Comparison of ENCODE assay signal across 19 mouse cellular contexts in the genomic region with DNA sequence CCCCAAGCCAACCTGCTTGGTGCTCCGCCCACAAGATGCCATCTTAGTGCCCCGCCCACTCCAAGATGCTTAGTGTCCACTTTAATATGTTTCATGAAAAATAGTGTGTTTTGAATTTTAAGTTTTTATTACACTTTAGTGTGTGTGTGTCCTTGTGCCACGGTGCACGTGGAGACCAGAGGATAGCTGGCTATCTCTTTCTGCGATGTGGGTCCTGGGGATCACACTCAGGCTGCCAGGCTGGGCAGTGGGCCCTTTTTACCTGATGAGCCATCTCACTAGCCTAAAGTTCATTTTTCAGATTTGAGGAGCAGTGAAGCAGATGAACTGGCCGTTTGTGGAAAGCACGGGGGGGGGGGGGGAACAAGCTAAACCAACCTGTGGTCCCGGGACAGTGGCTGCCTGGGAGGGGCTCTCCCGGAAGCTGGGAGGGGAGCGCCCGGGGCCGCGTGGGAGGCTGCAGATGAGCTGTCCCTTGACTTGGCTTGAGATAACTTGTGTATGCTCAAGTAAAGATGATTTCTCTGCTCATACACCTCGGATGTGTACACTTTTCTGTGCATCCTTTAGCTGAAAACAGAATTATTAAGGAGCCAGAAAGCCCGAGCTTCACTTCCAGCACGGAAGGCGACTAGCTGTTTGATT. TPM values are rescaled to one million over a fixed set of nuclear protein-coding genes. Genes with fewer than 3 reads are reported as not detected.
DNase-seq lines count a peak whose midpoint lies in the region; ATAC-seq and TF ChIP-seq lines count a peak whose summit lies in the region.
"Had no signal": no experiment of that assay in that cellular context is flagged by ENCODE, and none has a peak within 500 bp of the region (broad histone marks: within the 10 kb centered on the region; RNA-seq: fewer than 3 reads in every experiment).

No protein-coding gene starts in this region.

- no peak overlapping the region for H3ac ChIP-seq in myocyte (ENCODE audit: control insufficient read depth, insufficient read length)

- TF ChIP-seq POLR2A in myocyte (IDR thresholded peaks at IDR 0.05; ENCODE audit: insufficient read length, low read depth), result no peak

- peaks cover 29% of the 10 kb centered on the region for H3K4me1 ChIP-seq in kidney, embryonic 14.5 days (ENCODE audit: control insufficient read depth, insufficient read depth, low read length)
- peaks cover 6% of the 10 kb centered on the region for H3K4me1 ChIP-seq in stomach, embryonic 16.5 days (ENCODE audit: control insufficient read depth, insufficient read depth, low read length)
- H3K4me1 ChIP-seq in stomach, postnatal 0 days (replicated peaks; ENCODE audit: control insufficient read depth, insufficient read depth), result no peaks in the 10 kb centered on the region; the same call in 1 of the 2 replicates
- H3K4me1 ChIP-seq: midbrain, embryonic 15.5 days had no signal

- 0 out of 2 replicates have a peak overlapping the region, but pooled peaks have one; percentile 8 for H3K4me2 ChIP-seq in kidney, embryonic 14.5 days (replicated peaks; ENCODE audit: low read depth, low read length)
- H3K4me2 ChIP-seq in stomach, embryonic 16.5 days (ENCODE audit: low read depth, low read length), result no peak overlapping the region
- H3K4me2 ChIP-seq in stomach, postnatal 0 days (replicated peaks; ENCODE audit: low read depth), result no peak overlapping the region
- H3K4me2 ChIP-seq in myocyte (ENCODE audit: low read depth), result peak overlapping the region; percentile 94
- H3K4me2 ChIP-seq: liver, embryonic 15.5 days; midbrain, embryonic 15.5 days; neural tube, embryonic 13.5 days had no signal

- no peak overlapping the region for H3K4me3 ChIP-seq in kidney, embryonic 14.5 days (ENCODE audit: low read length)
- H3K4me3 ChIP-seq in stomach, embryonic 16.5 days (replicated peaks; ENCODE audit: low read length), result no peak overlapping the region
- no peak overlapping the region for H3K4me3 ChIP-seq in stomach, postnatal 0 days (ENCODE audit: low read depth, low read length)
- no peak overlapping the region for H3K4me3 ChIP-seq in myocyte
- H3K4me3 ChIP-seq: liver, embryonic 15.5 days; midbrain, embryonic 15.5 days; neural tube, embryonic 13.5 days had no signal

- no peak for ATAC-seq in CD4-positive, CD25-positive, alpha-beta regulatory T cell, adult 4 months
- ATAC-seq in kidney, embryonic 14.5 days (ENCODE audit: low FRiP score, low TSS enrichment), result no peak
- ATAC-seq in stomach, embryonic 16.5 days (ENCODE audit: insufficient read depth, low FRiP score), result no peak
- no peak for ATAC-seq in stomach, postnatal 0 days (ENCODE audit: low FRiP score, low TSS enrichment)
- ATAC-seq: midbrain, embryonic 15.5 days had no signal

- H3K79me2 ChIP-seq in myocyte (ENCODE audit: control insufficient read depth, insufficient read depth), result no peaks in the 10 kb centered on the region

- H3K36me3 ChIP-seq in kidney, embryonic 14.5 days (ENCODE audit: control insufficient read depth, insufficient read depth, low read length), result no peaks in the 10 kb centered on the region
- H3K36me3 ChIP-seq in stomach, embryonic 16.5 days (ENCODE audit: control insufficient read depth, insufficient read depth, low read length), result no peaks in the 10 kb centered on the region
- no peaks in the 10 kb centered on the region for H3K36me3 ChIP-seq in stomach, postnatal 0 days (ENCODE audit: control insufficient read depth, insufficient read depth, low read length)
- H3K36me3 ChIP-seq in myocyte (ENCODE audit: control insufficient read depth, insufficient read depth), result no peaks in the 10 kb centered on the region
- H3K36me3 ChIP-seq: liver, embryonic 15.5 days; midbrain, embryonic 15.5 days; neural tube, embryonic 13.5 days had no signal

- H3K9me3 ChIP-seq in kidney, embryonic 14.5 days (ENCODE audit: control insufficient read depth, low read length), result 0 out of 2 replicates have a peak, but pooled peaks cover 2% of the 10 kb centered on the region
- no peaks in the 10 kb centered on the region for H3K9me3 ChIP-seq in stomach, embryonic 16.5 days (replicated peaks; ENCODE audit: control insufficient read depth, low read length)
- H3K9me3 ChIP-seq in stomach, postnatal 0 days (ENCODE audit: control insufficient read depth, low read length), result no peaks in the 10 kb centered on the region
- H3K9me3 ChIP-seq: liver, embryonic 15.5 days; midbrain, embryonic 15.5 days; neural tube, embryonic 13.5 days had no signal

- no peaks in the 10 kb centered on the region for H3K27me3 ChIP-seq in kidney, embryonic 14.5 days (ENCODE audit: control insufficient read depth, insufficient read depth, low read length)
- H3K27me3 ChIP-seq in stomach, embryonic 16.5 days (ENCODE audit: control insufficient read depth, insufficient read depth, low read length), result no peaks in the 10 kb centered on the region
- no peaks in the 10 kb centered on the region for H3K27me3 ChIP-seq in stomach, postnatal 0 days (ENCODE audit: control insufficient read depth, insufficient read depth, low read length)
- H3K27me3 ChIP-seq in myocyte (ENCODE audit: control insufficient read depth, insufficient read depth, insufficient read length), result no peaks in the 10 kb centered on the region
- H3K27me3 ChIP-seq: liver, embryonic 15.5 days; midbrain, embryonic 15.5 days; neural tube, embryonic 13.5 days had no signal

- no peak overlapping the region for H3K27ac ChIP-seq in kidney, embryonic 14.5 days (ENCODE audit: low read depth, low read length)
- no peak overlapping the region for H3K27ac ChIP-seq in stomach, embryonic 16.5 days (ENCODE audit: low read length)
- no peak overlapping the region for H3K27ac ChIP-seq in stomach, postnatal 0 days (replicated peaks)
- H3K27ac ChIP-seq: liver, embryonic 15.5 days; midbrain, embryonic 15.5 days; neural tube, embryonic 13.5 days had no signal

- no peak for TF ChIP-seq CTCF in stomach, postnatal 0 days (IDR thresholded peaks at IDR 0.05; ENCODE audit: low read depth)

- 38% methylated on average over 17 of the region's 17 CpGs for WGBS in kidney, embryonic 14.5 days
- WGBS in stomach, embryonic 16.5 days, result 57% methylated on average over 17 of the region's 17 CpGs
- 58% methylated on average over 17 of the region's 17 CpGs for WGBS in stomach, postnatal 0 days

- H3K9ac ChIP-seq in kidney, embryonic 14.5 days (ENCODE audit: low read depth, low read length), result no peak overlapping the region
- H3K9ac ChIP-seq in stomach, embryonic 16.5 days (ENCODE audit: low read length), result 0 out of 2 replicates have a peak overlapping the region, but pooled peaks have one; percentile 19
- no peak overlapping the region for H3K9ac ChIP-seq in stomach, postnatal 0 days (ENCODE audit: low read length)
- H3K9ac ChIP-seq: liver, embryonic 15.5 days; midbrain, embryonic 15.5 days; neural tube, embryonic 13.5 days had no signal

- no peak for TF ChIP-seq EP300 in stomach, postnatal 0 days (optimal IDR thresholded peaks at IDR 0.05)

- DNase-seq in CD4-positive, CD25-positive, alpha-beta regulatory T cell, adult 2 months (ENCODE audit: low read depth, low spot score), result peak; percentile 40
- DNase-seq in kidney, postnatal 14 days, result no peak
- no peak for DNase-seq in stomach, postnatal 0 days (ENCODE audit: low spot score)
- DNase-seq in spleen, postnatal 10 days (ENCODE audit: low spot score in 2 of 2), result no peak
- DNase-seq: cerebellum, adult 18-20 months; gastrocnemius, postnatal 25 days; kidney, adult 8-10 months; layer of hippocampus, adult 9-11 months had no signal

TF ChIP-seq in myocyte, 11 proteins besides CTCF, POLR2A, EP300 and RAD21:
- no peak for TF ChIP-seq TCF12 (IDR thresholded peaks at IDR 0.05; ENCODE audit: insufficient read depth, poor library complexity, severe bottlenecking)
- no peak for TF ChIP-seq POLR2AphosphoS2 (IDR thresholded peaks at IDR 0.05; ENCODE audit: insufficient read length, low read depth)
- no peak for TF ChIP-seq SRF (IDR thresholded peaks at IDR 0.05; ENCODE audit: control insufficient read depth, insufficient read length, low read depth)
- TF ChIP-seq CEBPB (IDR thresholded peaks at IDR 0.05; ENCODE audit: insufficient read depth, poor library complexity, severe bottlenecking), result no peak
- TF ChIP-seq E2F4 (IDR thresholded peaks at IDR 0.05; ENCODE audit: insufficient read depth), result no peak
- TF ChIP-seq MYOG (IDR thresholded peaks at IDR 0.05; ENCODE audit: control insufficient read depth in 1 of 3, insufficient read depth in 1 of 3, insufficient read length in 2 of 3, low read depth in 2 of 3), result peak in 1 of 3 experiments; percentile 19

RNA-seq across cellular contexts. Expression of gene Smndc1, which starts 19.4 kb away (rescaled TPM):
- 10 to 100 TPM; 32.0 to 32.3 TPM for polyA plus RNA-seq in CD4-positive, CD25-positive, alpha-beta regulatory T cell, adult 4 months (2017; shearing (Covaris generic))
- 47.7 and 49.4 TPM in 2 replicates for polyA plus RNA-seq in kidney, embryonic 14.5 days (2014; fragmentation: Nextera tagmentation; extraction: Ambion mirVana)
- polyA plus RNA-seq in stomach, embryonic 16.5 days (2015; fragmentation: Nextera tagmentation; extraction: Ambion mirVana), result 33.0 and 35.9 TPM in 2 replicates
- 26.1 and 26.6 TPM in 2 replicates for polyA plus RNA-seq in stomach, postnatal 0 days (2015; fragmentation: Nextera tagmentation; extraction: Ambion mirVana)
- 30.8 TPM for polyA plus RNA-seq in myocyte (2012; fragmentation: generic; extraction: Trizol)

RNA-seq across cellular contexts. Expression of gene Gm10197, which starts 38.2 kb away (rescaled TPM):
- not detected for polyA plus RNA-seq in CD4-positive, CD25-positive, alpha-beta regulatory T cell, adult 4 months (2017; shearing (Covaris generic))
- 2.0 and 3.2 TPM in 2 replicates for polyA plus RNA-seq in kidney, embryonic 14.5 days (2014; fragmentation: Nextera tagmentation; extraction: Ambion mirVana)
- polyA plus RNA-seq in stomach, embryonic 16.5 days (2015; fragmentation: Nextera tagmentation; extraction: Ambion mirVana), result not detected in 2 replicates
- not detected in 2 replicates for polyA plus RNA-seq in stomach, postnatal 0 days (2015; fragmentation: Nextera tagmentation; extraction: Ambion mirVana)
- polyA plus RNA-seq in myocyte (2012; fragmentation: generic; extraction: Trizol), result not detected
- polyA plus RNA-seq: brain, embryonic 14.5 days; hindbrain, embryonic 11.5 days; liver, embryonic 15.5 days; midbrain, embryonic 15.5 days; neural tube, embryonic 13.5 days; testis, adult 2 months; urinary bladder, adult 2 months had no signal

Comparison
In these comparisons a context has a peak if more than half of its experiments do, and no peak if none do; other contexts are left out.
1. H3K4me2 ChIP-seq: peak in kidney, embryonic 14.5 days (single experiment) and myocyte (single experiment); none in stomach, embryonic 16.5 days (single experiment) and stomach, postnatal 0 days (single experiment).